Mouse (Mus musculus) cerebellum, postnatal 10 days (tissue): ENCODE data around the gene Doc2g.
A peak's percentile ranks its signal among the peaks of the same experiment; 100 is the strongest.
"Not testable (repeated sequence)": the region's sequence is repeated elsewhere in the genome, so short reads cannot be mapped to it uniquely, and the experiment has no call there.

ENCODE experiments used
- DNase-seq, 2 experiments: peaks; one replicate each; pipeline ENCODE4 v3.0.0; 2021; ENCODE audit warnings: mixed read lengths in 2 of 2

Doc2g gene

GRCm38 (mm10) chr19:4018743-4019583, 15.8 kb downstream of the Doc2g start:
- peak; percentile 90 for DNase-seq

- no peak for DNase-seq
Observed at GRCm38 (mm10) chr19:4023185-4023584, 20.1 kb downstream of the Doc2g start.

- DNase-seq = no peak
Observed at GRCm38 (mm10) chr19:4027576-4027975, 24.5 kb downstream of the Doc2g start.

- no peak for DNase-seq
Observed at GRCm38 (mm10) chr19:4032668-4033067, 29.6 kb downstream of the Doc2g start.

- no peak for DNase-seq
Observed at GRCm38 (mm10) chr19:4033298-4033697, 30.2 kb downstream of the Doc2g start.

GRCm38 (mm10) chr19:4033742-4034141, 30.6 kb downstream of the Doc2g start:
- DNase-seq = no peak

- no peak for DNase-seq
Observed at GRCm38 (mm10) chr19:4036327-4037045, 33.4 kb downstream of the Doc2g start.

GRCm38 (mm10) chr19:4037154-4037787, 34.2 kb downstream of the Doc2g start:
- DNase-seq = not testable (repeated sequence)

GRCm38 (mm10) chr19:4037788-4038232, 34.7 kb downstream of the Doc2g start, which contains the start of gene Gstp1:
Gene Gstp1, minus strand, starts transcription at chr19:4037985.
- DNase-seq = peak; percentile 81 to 87

- DNase-seq = not testable (repeated sequence)
Observed at GRCm38 (mm10) chr19:4040941-4041340, 37.8 kb downstream of the Doc2g start.

- not testable (repeated sequence) for DNase-seq
Observed at GRCm38 (mm10) chr19:4041500-4041899, 38.4 kb downstream of the Doc2g start.

- DNase-seq = no peak
Observed at GRCm38 (mm10) chr19:4042124-4042523, 39.0 kb downstream of the Doc2g start.

GRCm38 (mm10) chr19:4044109-4044508, 41.0 kb downstream of the Doc2g start:
- not testable (repeated sequence) for DNase-seq

- peak; percentile 82 to 86 for DNase-seq
Observed at GRCm38 (mm10) chr19:4045966-4046865, 43.1 kb downstream of the Doc2g start, which contains the start of gene Gstp2. Gene Gstp2, minus strand, starts transcription at chr19:4046023.

- DNase-seq = no peak
Observed at GRCm38 (mm10) chr19:4046866-4047254, 43.7 kb downstream of the Doc2g start.

GRCm38 (mm10) chr19:4047859-4048258, 44.7 kb downstream of the Doc2g start:
- DNase-seq = peak; percentile 91 to 95

GRCm38 (mm10) chr19:4049069-4049468, 46.0 kb downstream of the Doc2g start:
- DNase-seq = not testable (repeated sequence)

GRCm38 (mm10) chr19:4051016-4051415, 47.9 kb downstream of the Doc2g start:
- DNase-seq = no peak

- peak; percentile 86 to 92 for DNase-seq
Observed at GRCm38 (mm10) chr19:4051741-4052515, 48.8 kb downstream of the Doc2g start.

- no peak for DNase-seq
Observed at GRCm38 (mm10) chr19:4052516-4053030, 49.5 kb downstream of the Doc2g start.

- DNase-seq = no peak
Observed at GRCm38 (mm10) chr19:4054613-4055012, 51.5 kb downstream of the Doc2g start.
